Mouse (Mus musculus): Measurements from ENCODE around the gene Nomo1. TPM values are rescaled to one million over a fixed set of nuclear protein-coding genes. Genes with fewer than 3 reads are reported as not detected.

Nomo1 gene
- 20.3 and 20.5 TPM in 2 replicates for polyA plus RNA-seq (2015; fragmentation: Nextera tagmentation; extraction: Ambion mirVana)

GRCm38 (mm10) chr7:46033109-46033869, at the start of gene Nomo1:
Gene Nomo1 (plus strand): TSS chr7:46033698.

GRCm38 (mm10) chr7:46030145-46030488, 3.4 kb upstream of the Nomo1 start, which contains the start of gene Abcc6:
Gene Abcc6 (minus strand): TSS chr7:46030302.

GRCm38 (mm10) chr7:46100563-46100962, 67.1 kb downstream of the Nomo1 start, which contains the start of gene Kcnj11:
Gene Kcnj11 (minus strand): TSS chr7:46100764.

Other genes starting within 250 kb of the Nomo1 start
- 0.10 and 0.21 TPM in 2 replicates for gene Lmtk3, start 250.0 kb upstream of the Nomo1 start, polyA plus RNA-seq (2015; fragmentation: Nextera tagmentation; extraction: Ambion mirVana)
- 0.40 and 0.69 TPM in 2 replicates for gene Sult2b1, start 249.0 kb upstream of the Nomo1 start, polyA plus RNA-seq (2015; fragmentation: Nextera tagmentation; extraction: Ambion mirVana)
- 49.2 and 49.5 TPM in 2 replicates for gene Cyth2, start 219.1 kb upstream of the Nomo1 start, polyA plus RNA-seq (2015; fragmentation: Nextera tagmentation; extraction: Ambion mirVana)
- gene Kcnj14, start 208.9 kb upstream of the Nomo1 start, polyA plus RNA-seq (2015; fragmentation: Nextera tagmentation; extraction: Ambion mirVana), result 0.16 and 0.28 TPM in 2 replicates
- gene Grwd1, start 202.8 kb upstream of the Nomo1 start, polyA plus RNA-seq (2015; fragmentation: Nextera tagmentation; extraction: Ambion mirVana), result 27.8 and 30.1 TPM in 2 replicates
- gene Kdelr1, start 160.9 kb upstream of the Nomo1 start, polyA plus RNA-seq (2015; fragmentation: Nextera tagmentation; extraction: Ambion mirVana), result 59.9 and 61.7 TPM in 2 replicates
- gene Grin2d, start 155.3 kb upstream of the Nomo1 start, polyA plus RNA-seq (2015; fragmentation: Nextera tagmentation; extraction: Ambion mirVana), result 0.65 and 0.74 TPM in 2 replicates
- gene Syngr4, start 137.0 kb upstream of the Nomo1 start, polyA plus RNA-seq (2015; fragmentation: Nextera tagmentation; extraction: Ambion mirVana), result 0.39 and 0.41 TPM in 2 replicates
- 3.6 and 4.0 TPM in 2 replicates for gene Tmem143, start 136.8 kb upstream of the Nomo1 start, polyA plus RNA-seq (2015; fragmentation: Nextera tagmentation; extraction: Ambion mirVana)
- gene Emp3, start 112.3 kb upstream of the Nomo1 start, polyA plus RNA-seq (2015; fragmentation: Nextera tagmentation; extraction: Ambion mirVana), result 311 and 437 TPM in 2 replicates
- gene Ccdc114, start 109.6 kb upstream of the Nomo1 start, polyA plus RNA-seq (2015; fragmentation: Nextera tagmentation; extraction: Ambion mirVana), result 1.4 and 1.5 TPM in 2 replicates
- gene Abcc6, start 3.4 kb upstream of the Nomo1 start, polyA plus RNA-seq (2015; fragmentation: Nextera tagmentation; extraction: Ambion mirVana), result not detected in 2 replicates
- gene Kcnj11, start 67.1 kb downstream of the Nomo1 start, polyA plus RNA-seq (2015; fragmentation: Nextera tagmentation; extraction: Ambion mirVana), result not detected in 2 replicates
- gene Abcc8, start 146.3 kb downstream of the Nomo1 start, polyA plus RNA-seq (2015; fragmentation: Nextera tagmentation; extraction: Ambion mirVana), result 0.12 and 0.24 TPM in 2 replicates
- 0.07 TPM in 1 of 2 replicates, not detected in the other for gene Ush1c, start 204.8 kb downstream of the Nomo1 start, polyA plus RNA-seq (2015; fragmentation: Nextera tagmentation; extraction: Ambion mirVana)
- not detected in 2 replicates for gene Otog, start 207.3 kb downstream of the Nomo1 start, polyA plus RNA-seq (2015; fragmentation: Nextera tagmentation; extraction: Ambion mirVana)